Mouse (Mus musculus): ENCODE measurements around the gene Acer1. TPM values are rescaled to one million over a fixed set of nuclear protein-coding genes. Genes with fewer than 3 reads are reported as not detected.
A peak's percentile ranks its signal among the peaks of the same experiment; 100 is the strongest.

Acer1 gene
- polyA plus RNA-seq, 1 experiment from 2014 or later: not detected

DNA sequence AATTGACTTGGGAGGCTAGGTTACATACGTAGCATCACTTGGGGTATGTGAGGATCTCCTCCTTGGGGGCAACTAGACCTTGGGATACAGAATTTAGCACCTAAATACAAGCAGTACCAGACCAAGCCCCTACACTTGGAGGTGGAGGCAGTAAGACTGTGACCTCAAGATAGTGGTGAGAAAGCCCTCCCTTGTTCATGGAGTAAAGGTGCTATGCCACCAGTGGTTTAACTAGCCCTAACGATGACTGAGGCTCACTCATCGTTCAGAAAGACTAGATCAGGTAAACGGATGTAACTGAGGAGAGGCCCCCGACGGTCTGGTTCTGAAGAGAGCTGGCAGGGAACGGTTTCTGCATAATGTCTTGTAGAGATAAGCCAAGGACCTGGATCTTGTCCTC, 45.2 kb downstream of the Acer1 start:
- Histone ChIP-seq H3K4me2 (ENCODE audit: low read depth, low read length) (no peak overlapping the region), H3K4me3 (ENCODE audit: low read depth, low read length) (no peak overlapping the region), H3K27ac (ENCODE audit: low read depth, low read length) (no peak overlapping the region), H3K9ac (replicated peaks; ENCODE audit: low read depth, low read length) (no peak overlapping the region), H3K4me1 (ENCODE audit: control insufficient read depth, insufficient read depth, low read length) (peaks cover 19% of the 10 kb centered on the region), H3K36me3 (ENCODE audit: control insufficient read depth, insufficient read depth, low read length) (no peaks in the 10 kb centered on the region), H3K27me3 (ENCODE audit: control insufficient read depth, insufficient read depth, low read length) (no peaks in the 10 kb centered on the region), H3K9me3 (ENCODE audit: control insufficient read depth, low read length) (no peaks in the 10 kb centered on the region)
- WGBS: 95% methylated on average over 7 of the region's 7 CpGs
- ATAC-seq (ENCODE audit: low read depth): no peak

DNA sequence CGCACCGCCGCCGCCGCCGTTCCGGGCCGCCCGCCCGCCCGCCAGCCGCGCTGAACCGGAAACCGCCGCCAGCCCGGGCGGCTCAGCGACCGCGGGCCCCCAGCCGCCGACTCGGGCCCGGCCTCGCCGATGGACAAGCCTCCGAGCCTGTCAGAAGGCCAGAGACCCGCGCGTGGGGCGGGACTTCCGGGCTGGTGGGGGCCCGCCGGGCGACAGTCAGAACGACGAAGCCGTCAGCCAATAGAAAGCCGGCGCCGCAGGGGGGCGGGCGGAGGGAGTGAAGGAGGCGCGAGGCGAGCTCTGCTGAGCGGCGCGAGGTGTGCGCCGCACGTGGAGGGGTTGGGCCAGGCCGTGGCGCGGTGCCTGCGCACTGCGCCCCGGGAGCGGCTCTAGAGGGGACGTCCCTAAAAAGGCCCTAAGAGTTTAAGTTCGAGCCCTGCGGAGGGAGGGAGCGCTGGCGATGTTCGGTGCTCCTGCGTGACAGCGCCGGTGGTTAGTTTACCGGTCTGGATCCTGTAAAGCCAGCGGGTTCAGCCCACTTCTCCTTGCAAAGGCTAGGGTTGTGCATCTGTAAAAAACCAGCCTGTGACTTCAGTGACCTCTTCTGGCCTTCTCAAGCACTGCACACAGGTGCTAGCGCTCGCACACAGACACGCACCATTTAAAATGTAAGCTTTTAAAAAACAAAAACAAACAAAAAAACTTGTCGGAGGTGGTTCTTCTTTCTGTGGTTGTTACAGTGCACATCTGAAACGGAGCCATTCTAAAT, 46.4 kb downstream of the Acer1 start, which contains the start of gene Mllt1:
TSS of gene Mllt1 (minus strand) at position 53 of the 769 bp plus-strand sequence.
- Histone ChIP-seq H3K27ac (ENCODE audit: low read depth, low read length) (peak within 1 kb of the TSS; percentile 87), H3K9me3 (ENCODE audit: control insufficient read depth, low read length) (no peaks in the 10 kb centered on the region), H3K36me3 (ENCODE audit: control insufficient read depth, insufficient read depth, low read length) (no peaks in the 10 kb centered on the region), H3K4me3 (ENCODE audit: low read depth, low read length) (peak within 1 kb of the TSS; percentile 93), H3K4me1 (ENCODE audit: control insufficient read depth, insufficient read depth, low read length) (peaks cover 19% of the 10 kb centered on the region), H3K27me3 (ENCODE audit: control insufficient read depth, insufficient read depth, low read length) (no peaks in the 10 kb centered on the region), H3K4me2 (ENCODE audit: low read depth, low read length) (peak within 1 kb of the TSS; percentile 98), H3K9ac (replicated peaks; ENCODE audit: low read depth, low read length) (peak within 1 kb of the TSS; percentile 97)
- WGBS: 3% methylated on average over 63 of the region's 76 CpGs
- ATAC-seq (ENCODE audit: low read depth): peak; percentile 98

DNA sequence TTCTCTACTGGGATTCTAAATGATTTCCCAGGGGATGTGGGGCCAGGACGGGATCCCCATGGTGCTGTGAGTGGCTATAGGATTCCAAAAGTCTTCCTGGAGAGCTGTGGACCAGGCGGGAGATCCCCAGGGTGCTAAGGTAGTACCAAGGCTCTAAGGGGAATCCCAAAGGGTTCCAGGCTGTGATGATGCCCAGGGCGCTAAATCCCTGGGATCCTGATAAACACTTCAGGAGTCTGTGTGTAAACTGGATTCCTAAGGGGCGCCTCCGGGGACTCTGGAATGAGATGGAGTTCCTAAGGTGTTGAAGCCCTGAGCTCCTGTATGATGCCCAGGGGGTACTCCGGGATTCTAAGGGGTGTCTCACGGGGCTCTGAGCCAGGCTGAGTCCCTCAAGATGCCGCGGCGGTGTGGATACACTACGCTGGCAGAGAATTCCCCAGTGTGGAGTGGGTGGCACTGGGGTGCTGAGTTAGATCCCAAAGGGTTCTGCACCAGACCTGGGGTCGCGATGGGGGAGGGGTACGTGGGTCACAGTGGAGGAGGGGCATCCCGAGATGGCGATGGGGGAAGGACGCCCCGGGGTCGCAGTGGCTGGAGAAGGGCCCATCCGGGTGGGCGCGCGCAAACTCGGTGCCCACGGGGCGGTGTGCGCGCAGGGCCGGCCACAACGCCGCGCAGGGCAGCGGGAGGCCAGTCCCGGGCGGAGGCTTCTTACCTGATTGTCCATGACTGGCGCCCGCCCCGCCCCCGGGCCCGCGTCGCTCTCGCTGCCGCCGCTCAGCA, 47.2 kb downstream of the Acer1 start:
- 1% methylated on average over 35 of the region's 45 CpGs for WGBS
- Histone ChIP-seq H3K27me3 (ENCODE audit: control insufficient read depth, insufficient read depth, low read length) (no peaks in the 10 kb centered on the region), H3K4me1 (ENCODE audit: control insufficient read depth, insufficient read depth, low read length) (peaks cover 19% of the 10 kb centered on the region), H3K36me3 (ENCODE audit: control insufficient read depth, insufficient read depth, low read length) (no peaks in the 10 kb centered on the region), H3K4me2 (ENCODE audit: low read depth, low read length) (peak overlapping the region; percentile 98), H3K27ac (ENCODE audit: low read depth, low read length) (peak overlapping the region; percentile 87), H3K9ac (replicated peaks; ENCODE audit: low read depth, low read length) (peak overlapping the region; percentile 97), H3K9me3 (ENCODE audit: control insufficient read depth, low read length) (no peaks in the 10 kb centered on the region), H3K4me3 (ENCODE audit: low read depth, low read length) (peak overlapping the region; percentile 93)
- peak; percentile 50 for ATAC-seq (ENCODE audit: low read depth)

DNA sequence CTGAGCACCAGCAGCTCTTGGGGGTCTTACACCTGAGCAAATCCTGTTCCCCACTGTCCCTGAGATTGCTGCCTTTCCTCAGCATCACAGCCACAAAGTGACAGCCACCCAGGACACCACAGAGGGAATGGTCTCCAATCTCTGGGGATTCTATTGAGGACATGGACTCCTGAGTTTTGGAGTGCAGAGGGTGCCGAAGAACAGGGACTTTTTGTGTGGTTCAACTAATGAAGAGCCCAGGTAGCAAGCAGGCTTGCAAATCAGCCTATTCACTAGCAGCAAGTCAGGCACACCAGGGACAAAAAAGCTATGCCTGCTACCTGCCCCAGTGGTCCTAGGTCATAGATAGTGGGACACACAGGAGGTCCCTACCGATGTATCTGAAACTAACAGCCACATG, 48.5 kb downstream of the Acer1 start:
- WGBS: 90% methylated on average over 2 of the region's 2 CpGs
- Histone ChIP-seq H3K36me3 (ENCODE audit: control insufficient read depth, insufficient read depth, low read length) (no peaks in the 10 kb centered on the region), H3K27ac (ENCODE audit: low read depth, low read length) (no peak overlapping the region), H3K27me3 (ENCODE audit: control insufficient read depth, insufficient read depth, low read length) (no peaks in the 10 kb centered on the region), H3K4me1 (ENCODE audit: control insufficient read depth, insufficient read depth, low read length) (peaks cover 19% of the 10 kb centered on the region), H3K4me2 (ENCODE audit: low read depth, low read length) (peak overlapping the region; percentile 98; the same call in 1 of the 2 replicates), H3K9ac (replicated peaks; ENCODE audit: low read depth, low read length) (0 out of 2 replicates have a peak overlapping the region, but pooled peaks have one; percentile 25), H3K9me3 (ENCODE audit: control insufficient read depth, low read length) (no peaks in the 10 kb centered on the region), H3K4me3 (ENCODE audit: low read depth, low read length) (no peak overlapping the region)
- no peak for ATAC-seq (ENCODE audit: low read depth)

DNA sequence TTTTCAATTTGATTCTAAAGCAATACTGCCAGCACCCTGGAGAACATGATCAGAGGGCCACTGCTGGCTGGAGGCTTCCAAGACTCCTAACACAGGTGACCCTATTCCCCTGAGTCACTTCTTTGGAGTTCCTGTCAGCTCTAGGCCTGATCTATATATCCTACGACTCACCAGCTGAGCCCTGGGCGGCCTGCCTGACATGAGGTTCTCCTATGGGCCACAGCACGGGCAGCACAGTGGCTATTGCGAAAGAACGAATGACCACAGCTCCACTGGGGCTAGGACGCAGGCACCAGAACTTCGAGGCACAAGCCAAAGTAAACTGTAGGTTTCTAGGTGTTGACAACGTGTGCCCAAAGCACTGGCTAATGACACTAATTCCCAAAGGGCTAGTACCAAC, 51.9 kb downstream of the Acer1 start:
- Histone ChIP-seq H3K27ac (ENCODE audit: low read depth, low read length) (no peak overlapping the region), H3K4me3 (ENCODE audit: low read depth, low read length) (no peak overlapping the region), H3K36me3 (ENCODE audit: control insufficient read depth, insufficient read depth, low read length) (0 out of 2 replicates have a peak, but pooled peaks cover 4% of the 10 kb centered on the region), H3K4me1 (ENCODE audit: control insufficient read depth, insufficient read depth, low read length) (peaks cover 19% of the 10 kb centered on the region), H3K27me3 (ENCODE audit: control insufficient read depth, insufficient read depth, low read length) (no peaks in the 10 kb centered on the region), H3K9ac (replicated peaks; ENCODE audit: low read depth, low read length) (no peak overlapping the region), H3K9me3 (ENCODE audit: control insufficient read depth, low read length) (no peaks in the 10 kb centered on the region), H3K4me2 (ENCODE audit: low read depth, low read length) (no peak overlapping the region)
- no peak for ATAC-seq (ENCODE audit: low read depth)
- 87% methylated on average over 8 of the region's 8 CpGs for WGBS

DNA sequence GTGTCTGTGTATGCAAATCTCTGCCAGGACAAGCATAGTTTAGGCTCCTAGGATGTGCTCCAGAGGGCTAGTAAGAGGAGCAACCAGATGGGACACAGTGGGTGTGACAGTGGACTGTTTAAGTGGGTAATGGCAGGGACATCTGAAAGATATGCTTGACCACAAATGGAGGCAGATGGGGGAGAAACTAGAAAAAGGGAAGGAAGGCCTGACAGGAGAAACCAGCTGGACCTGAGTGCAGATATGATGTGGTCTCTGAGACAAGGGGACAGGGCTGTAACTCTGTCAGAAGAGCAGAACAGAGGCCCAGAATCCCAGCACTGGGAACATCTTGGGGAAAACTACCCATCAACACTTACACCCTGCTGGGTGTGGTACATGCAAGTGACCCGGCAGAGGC, 52.4 kb downstream of the Acer1 start:
- H3K9me3 ChIP-seq (ENCODE audit: control insufficient read depth, low read length): no peaks in the 10 kb centered on the region
- H3K27ac ChIP-seq (ENCODE audit: low read depth, low read length): no peak overlapping the region
- peaks cover 17% of the 10 kb centered on the region for H3K4me1 ChIP-seq (ENCODE audit: control insufficient read depth, insufficient read depth, low read length)
- no peak overlapping the region for H3K9ac ChIP-seq (replicated peaks; ENCODE audit: low read depth, low read length)
- 0 out of 2 replicates have a peak, but pooled peaks cover 4% of the 10 kb centered on the region for H3K36me3 ChIP-seq (ENCODE audit: control insufficient read depth, insufficient read depth, low read length)
- WGBS: 84% methylated on average over 1 of the region's 1 CpGs
- ATAC-seq (ENCODE audit: low read depth): no peak
- no peak overlapping the region for H3K4me2 ChIP-seq (ENCODE audit: low read depth, low read length)
- H3K4me3 ChIP-seq (ENCODE audit: low read depth, low read length): no peak overlapping the region
- no peaks in the 10 kb centered on the region for H3K27me3 ChIP-seq (ENCODE audit: control insufficient read depth, insufficient read depth, low read length)

DNA sequence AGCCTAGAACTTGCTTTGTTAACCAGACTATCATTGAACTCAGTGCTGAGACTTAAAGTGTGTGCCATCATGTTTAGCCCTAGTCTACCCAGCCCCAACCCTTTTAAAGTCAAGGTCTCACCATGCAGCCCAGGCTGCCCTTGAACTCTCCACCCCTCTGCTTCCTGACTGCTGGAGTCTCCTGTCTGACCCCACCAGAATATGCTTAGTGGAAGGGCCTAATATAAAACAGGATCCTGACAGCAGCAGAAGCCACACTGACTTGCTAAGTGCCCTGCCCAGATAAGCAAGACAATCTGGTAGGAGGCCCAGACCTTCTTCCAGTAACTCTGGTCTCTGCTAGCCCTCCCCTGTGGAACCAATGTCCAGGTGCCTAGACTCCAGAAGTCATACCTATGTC, 52.8 kb downstream of the Acer1 start:
- Histone ChIP-seq H3K4me2 (ENCODE audit: low read depth, low read length) (no peak overlapping the region), H3K9me3 (ENCODE audit: control insufficient read depth, low read length) (no peaks in the 10 kb centered on the region), H3K9ac (replicated peaks; ENCODE audit: low read depth, low read length) (no peak overlapping the region), H3K36me3 (ENCODE audit: control insufficient read depth, insufficient read depth, low read length) (0 out of 2 replicates have a peak, but pooled peaks cover 4% of the 10 kb centered on the region), H3K4me1 (ENCODE audit: control insufficient read depth, insufficient read depth, low read length) (peaks cover 13% of the 10 kb centered on the region), H3K27me3 (ENCODE audit: control insufficient read depth, insufficient read depth, low read length) (no peaks in the 10 kb centered on the region), H3K27ac (ENCODE audit: low read depth, low read length) (no peak overlapping the region), H3K4me3 (ENCODE audit: low read depth, low read length) (no peak overlapping the region)
- no peak for ATAC-seq (ENCODE audit: low read depth)

DNA sequence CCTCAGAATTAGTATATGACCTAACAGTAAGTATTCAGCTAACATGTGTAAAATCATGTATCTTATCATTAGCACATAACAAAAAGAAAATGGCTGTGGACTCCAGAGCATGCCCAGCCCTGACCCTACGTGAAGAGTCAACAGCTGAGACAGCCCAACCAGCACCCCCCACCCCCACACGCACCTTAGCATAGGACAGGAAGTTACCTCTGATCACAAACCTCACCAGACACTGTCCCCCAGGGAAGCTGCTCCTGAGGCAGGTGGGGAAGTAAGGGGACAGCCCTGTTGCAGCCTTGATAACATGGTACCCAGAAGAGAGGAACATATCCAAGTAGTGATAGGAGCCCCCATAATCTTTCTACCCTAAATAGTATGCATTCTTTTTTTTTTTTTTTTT, 55.9 kb downstream of the Acer1 start:
- no peak overlapping the region for H3K27ac ChIP-seq (ENCODE audit: low read depth, low read length)
- WGBS: 97% methylated on average over 2 of the region's 2 CpGs
- H3K4me1 ChIP-seq (ENCODE audit: control insufficient read depth, insufficient read depth, low read length): no peaks in the 10 kb centered on the region
- H3K4me2 ChIP-seq (ENCODE audit: low read depth, low read length): no peak overlapping the region
- H3K9ac ChIP-seq (replicated peaks; ENCODE audit: low read depth, low read length): no peak overlapping the region
- no peaks in the 10 kb centered on the region for H3K27me3 ChIP-seq (ENCODE audit: control insufficient read depth, insufficient read depth, low read length)
- no peak for ATAC-seq (ENCODE audit: low read depth)
- no peaks in the 10 kb centered on the region for H3K9me3 ChIP-seq (ENCODE audit: control insufficient read depth, low read length)
- no peak overlapping the region for H3K4me3 ChIP-seq (ENCODE audit: low read depth, low read length)
- 0 out of 2 replicates have a peak, but pooled peaks cover 12% of the 10 kb centered on the region for H3K36me3 ChIP-seq (ENCODE audit: control insufficient read depth, insufficient read depth, low read length)

DNA sequence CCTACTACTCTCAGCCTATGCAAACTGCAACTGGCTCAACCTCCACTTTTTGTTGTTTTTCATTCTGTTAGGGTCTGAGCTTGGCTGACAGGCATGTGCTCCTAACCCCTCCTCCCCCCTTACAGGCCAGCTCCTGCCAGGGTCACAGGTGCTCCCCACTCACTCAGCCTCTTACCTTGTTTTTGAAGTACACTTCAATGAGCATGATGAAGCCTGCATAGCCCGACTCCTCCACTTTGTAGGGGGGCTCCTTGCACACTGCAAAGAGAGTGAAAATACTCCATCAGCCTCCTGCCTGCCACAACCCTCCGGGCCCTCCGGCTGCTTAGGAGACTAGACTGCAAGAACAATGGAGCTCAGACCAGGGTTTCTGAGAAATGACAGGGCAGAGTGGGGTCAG, 62.2 kb downstream of the Acer1 start:
- no peak overlapping the region for H3K4me2 ChIP-seq (ENCODE audit: low read depth, low read length)
- no peaks in the 10 kb centered on the region for H3K9me3 ChIP-seq (ENCODE audit: control insufficient read depth, low read length)
- H3K4me1 ChIP-seq (ENCODE audit: control insufficient read depth, insufficient read depth, low read length): no peaks in the 10 kb centered on the region
- no peak overlapping the region for H3K27ac ChIP-seq (ENCODE audit: low read depth, low read length)
- WGBS: 89% methylated on average over 3 of the region's 3 CpGs
- H3K4me3 ChIP-seq (ENCODE audit: low read depth, low read length): no peak overlapping the region
- H3K9ac ChIP-seq (replicated peaks; ENCODE audit: low read depth, low read length): no peak overlapping the region
- H3K27me3 ChIP-seq (ENCODE audit: control insufficient read depth, insufficient read depth, low read length): no peaks in the 10 kb centered on the region
- ATAC-seq (ENCODE audit: low read depth): no peak
- H3K36me3 ChIP-seq (ENCODE audit: control insufficient read depth, insufficient read depth, low read length): peaks cover 34% of the 10 kb centered on the region
